Mouse (Mus musculus) liver, embryonic 13.5 days (tissue): Measurements from ENCODE around the gene Adora3. TPM values are rescaled to one million over a fixed set of nuclear protein-coding genes. Genes with fewer than 3 reads are reported as not detected.
A peak's percentile ranks its signal among the peaks of the same experiment; 100 is the strongest.

Source experiments
- ATAC-seq: fragments of 200-750 bp; cut with Nextera tagmentation; 2 replicates; pipeline ENCODE4 v1.8.0; 2017; ENCODE audit warnings: low read depth, mild to moderate bottlenecking, moderate number of reproducible peaks, moderate library complexity
- DNase-seq: peaks from one replicate; pipeline ENCODE4 v3.0.0; 2022
- H3K27ac ChIP-seq: fragments of 300-500 bp; sonication (generic); 2 replicates; pipeline ENCODE4 v1.5.1; 2015; ENCODE audit warnings: moderate library complexity, mild to moderate bottlenecking, inconsistent platforms
- H3K27me3 ChIP-seq: fragments of 300-500 bp; sonication (generic); 2 replicates; pipeline ENCODE4 v1.6.1; 2015; ENCODE audit warnings: mild to moderate bottlenecking, inconsistent platforms
- H3K36me3 ChIP-seq: fragments of 300-500 bp; sonication (generic); 2 replicates; pipeline ENCODE4 v1.6.1; 2015; ENCODE audit warnings: mild to moderate bottlenecking, inconsistent platforms
- H3K4me1 ChIP-seq: fragments of 300-500 bp; sonication (generic); replicated peaks from 2 replicates; pipeline ENCODE4 v1.6.1; 2015; ENCODE audit warnings: inconsistent platforms
- H3K4me2 ChIP-seq: fragments of 300-500 bp; sonication (generic); 2 replicates; pipeline ENCODE4 v1.6.1; 2015; ENCODE audit warnings: inconsistent platforms, mild to moderate bottlenecking, moderate library complexity
- H3K4me3 ChIP-seq: fragments of 300-500 bp; sonication (generic); replicated peaks from 2 replicates; pipeline ENCODE4 v1.5.1; 2015; ENCODE audit warnings: mild to moderate bottlenecking, inconsistent platforms
- H3K9ac ChIP-seq: fragments of 300-500 bp; sonication (generic); 2 replicates; pipeline ENCODE4 v1.6.1; 2015; ENCODE audit warnings: mild to moderate bottlenecking, inconsistent platforms
- H3K9me3 ChIP-seq: fragments of 300-500 bp; sonication (generic); replicated peaks from 2 replicates; pipeline ENCODE4 v1.6.1; 2016; ENCODE audit warnings: inconsistent platforms
- WGBS: fragments of 180-500 bp; shearing (Covaris S2); methylation state at CpG from one replicate; pipeline ENCODE4 v1.1.7; 2015; ENCODE audit not compliant: insufficient replicate concordance; 5-methylcytosine and 5-hydroxymethylcytosine counted together
- polyA plus RNA-seq: library from polyadenylated mRNA; unstranded; fragments of >200 nt; fragmentation: Nextera tagmentation; extraction: Ambion mirVana; gene quantifications from 2 replicates; pipeline ENCODE4 v1.2.1, GENCODE M21; 2015

Adora3 gene
- polyA plus RNA-seq, 1 experiment from 2014 or later, result 0.44 TPM

- Histone ChIP-seq H3K27me3 (no peaks in the 10 kb centered on the region), H3K4me1 (peaks cover 51% of the 10 kb centered on the region), H3K27ac (peak overlapping the region; percentile 78), H3K9me3 (no peaks in the 10 kb centered on the region), H3K4me2 (peak overlapping the region; percentile 54), H3K4me3 (peak overlapping the region; percentile 33; the same call in 1 of the 2 replicates), H3K36me3 (no peaks in the 10 kb centered on the region), H3K9ac (no peak overlapping the region)
- DNase-seq, result peak; percentile 53
- whole genome bisulfite sequencing, result 24% methylated on average over 19 of the region's 19 CpGs
- ATAC-seq, result peak; percentile 84
Observed at GRCm38 (mm10) chr3:105892572-105893495, 22.2 kb downstream of the Adora3 start.

GRCm38 (mm10) chr3:105893941-105894391, 23.3 kb downstream of the Adora3 start:
- H3K9me3 ChIP-seq, result no peaks in the 10 kb centered on the region
- H3K4me1 ChIP-seq, result peaks cover 51% of the 10 kb centered on the region
- no peak overlapping the region for H3K9ac ChIP-seq
- H3K27me3 ChIP-seq, result no peaks in the 10 kb centered on the region
- 36% methylated on average over 6 of the region's 6 CpGs for WGBS
- H3K36me3 ChIP-seq, result no peaks in the 10 kb centered on the region
- ATAC-seq (no peak), DNase-seq (no peak)
- H3K27ac ChIP-seq, result peak overlapping the region; percentile 62
- H3K4me2 ChIP-seq, result peak overlapping the region; percentile 42
- no peak overlapping the region for H3K4me3 ChIP-seq

GRCm38 (mm10) chr3:105894601-105895592, 24.2 kb downstream of the Adora3 start:
- DNase-seq, result no peak
- H3K27ac ChIP-seq, result peak overlapping the region; percentile 62
- 21% methylated on average over 23 of the region's 23 CpGs for WGBS
- ATAC-seq, result peak; percentile 18; the same call in 1 of the 2 replicates
- peak overlapping the region; percentile 6; the same call in 1 of the 2 replicates for H3K4me3 ChIP-seq
- H3K4me1 ChIP-seq, result peaks cover 57% of the 10 kb centered on the region
- no peaks in the 10 kb centered on the region for H3K27me3 ChIP-seq
- no peaks in the 10 kb centered on the region for H3K36me3 ChIP-seq
- H3K4me2 ChIP-seq, result peak overlapping the region; percentile 42
- H3K9me3 ChIP-seq, result no peaks in the 10 kb centered on the region
- H3K9ac ChIP-seq, result peak overlapping the region; percentile 2; the same call in 1 of the 2 replicates

GRCm38 (mm10) chr3:105896811-105897210, 26.2 kb downstream of the Adora3 start:
- peaks cover 46% of the 10 kb centered on the region for H3K4me1 ChIP-seq
- no peak overlapping the region for H3K4me3 ChIP-seq
- H3K9ac ChIP-seq, result no peak overlapping the region
- H3K27ac ChIP-seq, result no peak overlapping the region
- no peaks in the 10 kb centered on the region for H3K27me3 ChIP-seq
- ATAC-seq, result no peak
- H3K4me2 ChIP-seq, result no peak overlapping the region
- WGBS, result 72% methylated on average over 3 of the region's 3 CpGs
- DNase-seq, result no peak
- H3K9me3 ChIP-seq, result no peaks in the 10 kb centered on the region
- H3K36me3 ChIP-seq, result no peaks in the 10 kb centered on the region

GRCm38 (mm10) chr3:105898325-105898724, 27.7 kb downstream of the Adora3 start:
- ATAC-seq (no peak), DNase-seq (no peak)
- Histone ChIP-seq H3K4me2 (no peak overlapping the region), H3K4me3 (no peak overlapping the region), H3K27ac (no peak overlapping the region), H3K36me3 (no peaks in the 10 kb centered on the region), H3K9ac (no peak overlapping the region), H3K4me1 (peaks cover 31% of the 10 kb centered on the region), H3K9me3 (no peaks in the 10 kb centered on the region), H3K27me3 (no peaks in the 10 kb centered on the region)
- WGBS, result 22% methylated on average over 2 of the region's 2 CpGs

GRCm38 (mm10) chr3:105898861-105899260, 28.2 kb downstream of the Adora3 start:
- 74% methylated on average over 11 of the region's 11 CpGs for WGBS
- no peak for ATAC-seq

GRCm38 (mm10) chr3:105899394-105900147, 28.9 kb downstream of the Adora3 start:
- WGBS, result 33% methylated on average over 8 of the region's 8 CpGs
- ATAC-seq, result peak; percentile 45; the same call in 1 of the 2 replicates
- H3K36me3 ChIP-seq, result no peaks in the 10 kb centered on the region
- H3K9me3 ChIP-seq, result no peaks in the 10 kb centered on the region
- no peak overlapping the region for H3K9ac ChIP-seq
- H3K27ac ChIP-seq, result no peak overlapping the region
- no peaks in the 10 kb centered on the region for H3K27me3 ChIP-seq
- H3K4me2 ChIP-seq, result no peak overlapping the region
- no peak overlapping the region for H3K4me3 ChIP-seq
- DNase-seq, result peak; percentile 70
- peaks cover 25% of the 10 kb centered on the region for H3K4me1 ChIP-seq

More at GRCm38 (mm10) chr3:105898861-105899260, 28.2 kb downstream of the Adora3 start:
- Histone ChIP-seq H3K4me2 (no peak overlapping the region), H3K36me3 (no peaks in the 10 kb centered on the region), H3K27ac (no peak overlapping the region), H3K27me3 (no peaks in the 10 kb centered on the region), H3K9me3 (no peaks in the 10 kb centered on the region), H3K4me1 (peaks cover 26% of the 10 kb centered on the region), H3K9ac (no peak overlapping the region), H3K4me3 (no peak overlapping the region)
- no peak for DNase-seq

- ATAC-seq, result no peak
- Histone ChIP-seq H3K9me3 (no peaks in the 10 kb centered on the region), H3K27me3 (no peaks in the 10 kb centered on the region), H3K4me3 (no peak overlapping the region), H3K9ac (no peak overlapping the region), H3K36me3 (no peaks in the 10 kb centered on the region), H3K4me1 (peaks cover 24% of the 10 kb centered on the region), H3K27ac (no peak overlapping the region), H3K4me2 (no peak overlapping the region)
- WGBS, result 51% methylated on average over 6 of the region's 6 CpGs
- no peak for DNase-seq
Observed at GRCm38 (mm10) chr3:105900266-105900665, 29.6 kb downstream of the Adora3 start.

GRCm38 (mm10) chr3:105900716-105901115, 30.1 kb downstream of the Adora3 start:
- ATAC-seq (0 out of 2 replicates have a peak, but pooled peaks have one; percentile 14), DNase-seq (no peak)
- no peak overlapping the region for H3K27ac ChIP-seq

GRCm38 (mm10) chr3:105901468-105901867, 30.8 kb downstream of the Adora3 start:
- H3K27me3 ChIP-seq, result no peaks in the 10 kb centered on the region
- H3K4me1 ChIP-seq, result peaks cover 22% of the 10 kb centered on the region
- 61% methylated on average over 4 of the region's 4 CpGs for WGBS
- H3K9me3 ChIP-seq, result no peaks in the 10 kb centered on the region
- no peak overlapping the region for H3K4me3 ChIP-seq
- H3K4me2 ChIP-seq, result no peak overlapping the region
- DNase-seq (no peak), ATAC-seq (no peak)
- H3K36me3 ChIP-seq, result no peaks in the 10 kb centered on the region
- H3K27ac ChIP-seq, result no peak overlapping the region
- H3K9ac ChIP-seq, result no peak overlapping the region

More at GRCm38 (mm10) chr3:105900716-105901115, 30.1 kb downstream of the Adora3 start:
- no peaks in the 10 kb centered on the region for H3K27me3 ChIP-seq
- H3K9ac ChIP-seq, result no peak overlapping the region
- H3K36me3 ChIP-seq, result no peaks in the 10 kb centered on the region
- H3K9me3 ChIP-seq, result no peaks in the 10 kb centered on the region
- WGBS, result 22% methylated on average over 3 of the region's 3 CpGs
- H3K4me3 ChIP-seq, result no peak overlapping the region
- H3K4me1 ChIP-seq, result peaks cover 22% of the 10 kb centered on the region
- H3K4me2 ChIP-seq, result no peak overlapping the region
